Mouse (Mus musculus): ENCODE data around the gene Cep131. TPM values are rescaled to one million over a fixed set of nuclear protein-coding genes. Genes with fewer than 3 reads are reported as not detected.

The Cep131 gene
- total and polyA plus RNA-seq, 3 experiments: 7.9 to 26.2 (median 10.4) TPM

GRCm38 (mm10) chr11:120112136-120112535 lies 25.5 kb upstream of the Cep131 start:
- Histone ChIP-seq H3K27me3 (ENCODE audit: insufficient read depth, low read length) (no peaks in the 10 kb centered on the region), H3K4me1 (ENCODE audit: insufficient read depth, low read depth, low read length) (peaks cover 7% of the 10 kb centered on the region; the same call in 1 of the 2 replicates), H3K9me3 (replicated peaks) (no peaks in the 10 kb centered on the region), H3K36me3 (replicated peaks) (peaks cover 100% of the 10 kb centered on the region), H3K4me3 (ENCODE audit: low read depth, low read length) (no peak overlapping the region)
- TF ChIP-seq POLR2AphosphoS5 (IDR thresholded peaks at IDR 0.05; ENCODE audit: insufficient replicate concordance, low read depth, low read length) (no peak), CTCF (IDR thresholded peaks at IDR 0.05; ENCODE audit: low read depth, low read length) (no peak), TAL1 (conservative IDR thresholded peaks at IDR 0.05; ENCODE audit: low read depth, low read length) (no peak), GATA2 (IDR thresholded peaks at IDR 0.05; ENCODE audit: borderline replicate concordance, low read depth, low read length) (no peak), GATA1 (IDR thresholded peaks at IDR 0.05; ENCODE audit: borderline replicate concordance, low read length) (no peak)
- DNase-seq (ENCODE audit: low spot score): no peak
- no peak for ATAC-seq (ENCODE audit: extremely low read depth, insufficient number of reproducible peaks, low FRiP score, poor library complexity, severe bottlenecking)

DNA sequence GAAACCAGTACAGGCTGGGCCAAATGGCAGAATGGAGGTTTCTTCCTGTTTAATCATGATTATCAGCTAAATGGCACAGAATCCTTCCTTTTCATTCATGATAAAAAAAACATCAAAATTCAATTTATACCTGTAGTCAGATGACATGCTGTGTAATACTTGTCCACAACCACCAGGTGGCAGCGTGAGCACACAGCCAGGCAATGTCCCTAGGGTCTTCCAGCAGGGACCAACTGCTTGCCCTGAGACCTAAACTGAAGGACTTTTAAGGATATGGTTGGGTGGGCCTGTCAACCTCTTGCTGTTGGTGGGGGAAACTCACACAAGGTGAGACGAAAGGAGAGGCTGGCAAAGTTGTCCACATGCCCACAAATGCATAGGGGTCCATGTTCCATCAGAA lies 24.4 kb upstream of the Cep131 start:
- peaks cover 7% of the 10 kb centered on the region; the same call in 1 of the 2 replicates for H3K4me1 ChIP-seq (ENCODE audit: insufficient read depth, low read depth, low read length)
- DNase-seq (ENCODE audit: low spot score): peak; percentile 38
- no peak overlapping the region for H3K4me3 ChIP-seq (ENCODE audit: low read depth, low read length)
- H3K27me3 ChIP-seq (ENCODE audit: insufficient read depth, low read length): no peaks in the 10 kb centered on the region
- TF ChIP-seq CTCF (IDR thresholded peaks at IDR 0.05; ENCODE audit: low read depth, low read length) (peak; percentile 91), GATA2 (IDR thresholded peaks at IDR 0.05; ENCODE audit: borderline replicate concordance, low read depth, low read length) (no peak), GATA1 (IDR thresholded peaks at IDR 0.05; ENCODE audit: borderline replicate concordance, low read length) (no peak)
- ATAC-seq (ENCODE audit: extremely low read depth, insufficient number of reproducible peaks, low FRiP score, poor library complexity, severe bottlenecking): no peak
- H3K36me3 ChIP-seq (replicated peaks): peaks cover 100% of the 10 kb centered on the region
- H3K9me3 ChIP-seq (replicated peaks): no peaks in the 10 kb centered on the region

DNA sequence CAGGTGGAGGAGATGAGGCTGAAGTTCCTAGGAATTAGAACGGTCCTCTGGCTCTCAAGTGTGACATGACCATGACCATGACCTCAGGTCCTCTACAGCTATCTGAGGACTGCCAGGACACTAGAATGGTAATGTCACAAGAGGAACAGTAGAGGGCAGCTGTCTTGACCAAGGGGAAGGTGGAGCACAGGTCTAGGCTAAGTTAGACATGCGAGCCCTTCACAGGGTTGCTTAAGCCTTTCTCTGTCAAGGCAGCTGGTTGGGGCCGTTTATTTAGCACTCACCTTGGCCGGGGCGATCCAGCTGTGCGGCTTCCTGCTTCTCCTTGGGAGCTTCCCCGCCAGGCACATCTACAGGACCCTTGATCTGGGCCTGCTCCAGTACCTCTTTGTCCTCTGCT lies 23.9 kb upstream of the Cep131 start:
- Histone ChIP-seq H3K36me3 (replicated peaks) (peaks cover 100% of the 10 kb centered on the region), H3K4me1 (ENCODE audit: insufficient read depth, low read depth, low read length) (peaks cover 7% of the 10 kb centered on the region; the same call in 1 of the 2 replicates), H3K4me3 (ENCODE audit: low read depth, low read length) (no peak overlapping the region), H3K9me3 (replicated peaks) (no peaks in the 10 kb centered on the region), H3K27me3 (ENCODE audit: insufficient read depth, low read length) (no peaks in the 10 kb centered on the region)
- ATAC-seq (ENCODE audit: extremely low read depth, insufficient number of reproducible peaks, low FRiP score, poor library complexity, severe bottlenecking) (no peak), DNase-seq (ENCODE audit: low spot score) (no peak)
- TF ChIP-seq GATA1 (IDR thresholded peaks at IDR 0.05; ENCODE audit: borderline replicate concordance, low read length) (no peak), TAL1 (conservative IDR thresholded peaks at IDR 0.05; ENCODE audit: low read depth, low read length) (no peak), POLR2AphosphoS5 (IDR thresholded peaks at IDR 0.05; ENCODE audit: insufficient replicate concordance, low read depth, low read length) (no peak), CTCF (IDR thresholded peaks at IDR 0.05; ENCODE audit: low read depth, low read length) (no peak; the same call in 1 of the 2 replicates), GATA2 (IDR thresholded peaks at IDR 0.05; ENCODE audit: borderline replicate concordance, low read depth, low read length) (no peak)

DNA sequence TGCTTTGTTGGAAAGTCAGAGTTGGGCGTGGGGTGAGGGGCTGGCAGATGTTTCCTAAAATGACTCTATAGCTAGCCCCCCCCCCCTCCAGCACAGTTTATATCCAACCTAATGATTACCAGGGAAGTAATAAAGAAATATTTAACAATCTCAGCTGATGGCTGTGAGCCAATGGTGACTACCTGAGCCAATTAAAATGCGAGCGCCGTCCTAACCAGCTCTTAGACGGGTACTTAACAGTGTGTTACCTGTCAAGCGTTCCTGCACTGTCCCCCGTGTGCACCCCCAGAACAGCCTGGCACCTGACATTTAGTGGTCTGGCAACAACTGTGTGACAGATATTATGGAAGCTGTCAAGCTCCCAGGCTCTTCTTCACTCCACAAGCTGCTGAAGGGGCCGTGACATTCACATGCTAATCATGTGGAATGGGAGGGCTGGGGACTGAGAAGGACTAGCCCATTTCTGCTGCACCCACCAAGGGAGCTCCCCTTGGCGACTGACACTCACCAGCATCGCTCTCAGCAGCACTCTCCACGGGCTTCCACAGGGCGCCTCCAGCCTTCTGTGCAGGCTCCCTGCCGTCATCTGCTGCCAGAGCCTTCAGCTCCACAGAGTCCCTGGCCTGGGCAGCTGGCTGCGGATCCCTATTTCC lies 23.1 kb upstream of the Cep131 start:
- Histone ChIP-seq H3K4me1 (ENCODE audit: insufficient read depth, low read depth, low read length) (peaks cover 11% of the 10 kb centered on the region), H3K4me3 (ENCODE audit: low read depth, low read length) (no peak overlapping the region), H3K27me3 (ENCODE audit: insufficient read depth, low read length) (no peaks in the 10 kb centered on the region), H3K9me3 (replicated peaks) (no peaks in the 10 kb centered on the region), H3K36me3 (replicated peaks) (peaks cover 100% of the 10 kb centered on the region)
- ATAC-seq (ENCODE audit: extremely low read depth, insufficient number of reproducible peaks, low FRiP score, poor library complexity, severe bottlenecking) (no peak), DNase-seq (ENCODE audit: low spot score) (no peak)
- no peak for TF ChIP-seq TAL1 (conservative IDR thresholded peaks at IDR 0.05; ENCODE audit: low read depth, low read length)
- no peak for TF ChIP-seq POLR2AphosphoS5 (IDR thresholded peaks at IDR 0.05; ENCODE audit: insufficient replicate concordance, low read depth, low read length)
- TF ChIP-seq CTCF (IDR thresholded peaks at IDR 0.05; ENCODE audit: low read depth, low read length): no peak
- no peak for TF ChIP-seq GATA1 (IDR thresholded peaks at IDR 0.05; ENCODE audit: borderline replicate concordance, low read length)
- TF ChIP-seq GATA2 (IDR thresholded peaks at IDR 0.05; ENCODE audit: borderline replicate concordance, low read depth, low read length): no peak

- Histone ChIP-seq H3K4me3 (ENCODE audit: low read depth, low read length) (no peak overlapping the region), H3K9me3 (replicated peaks) (no peaks in the 10 kb centered on the region), H3K4me1 (ENCODE audit: insufficient read depth, low read depth, low read length) (peaks cover 26% of the 10 kb centered on the region), H3K36me3 (replicated peaks) (peaks cover 97% of the 10 kb centered on the region), H3K27me3 (ENCODE audit: insufficient read depth, low read length) (no peaks in the 10 kb centered on the region)
- ATAC-seq (ENCODE audit: extremely low read depth, insufficient number of reproducible peaks, low FRiP score, poor library complexity, severe bottlenecking) (no peak), DNase-seq (ENCODE audit: low spot score) (no peak)
- TF ChIP-seq TAL1 (conservative IDR thresholded peaks at IDR 0.05; ENCODE audit: low read depth, low read length) (no peak), GATA1 (IDR thresholded peaks at IDR 0.05; ENCODE audit: borderline replicate concordance, low read length) (no peak), POLR2AphosphoS5 (IDR thresholded peaks at IDR 0.05; ENCODE audit: insufficient replicate concordance, low read depth, low read length) (no peak), CTCF (IDR thresholded peaks at IDR 0.05; ENCODE audit: low read depth, low read length) (no peak)
Measured at GRCm38 (mm10) chr11:120107796-120108195, 21.2 kb upstream of the Cep131 start.

GRCm38 (mm10) chr11:120107026-120107425 lies 20.4 kb upstream of the Cep131 start:
- TF ChIP-seq CTCF (IDR thresholded peaks at IDR 0.05; ENCODE audit: low read depth, low read length): no peak
- TF ChIP-seq GATA2 (IDR thresholded peaks at IDR 0.05; ENCODE audit: borderline replicate concordance, low read depth, low read length): no peak
- no peak for TF ChIP-seq GATA1 (IDR thresholded peaks at IDR 0.05; ENCODE audit: borderline replicate concordance, low read length)
- TF ChIP-seq POLR2AphosphoS5 (IDR thresholded peaks at IDR 0.05; ENCODE audit: insufficient replicate concordance, low read depth, low read length): no peak
- TF ChIP-seq TAL1 (conservative IDR thresholded peaks at IDR 0.05; ENCODE audit: low read depth, low read length): no peak
- DNase-seq (ENCODE audit: low spot score) (no peak), ATAC-seq (ENCODE audit: extremely low read depth, insufficient number of reproducible peaks, low FRiP score, poor library complexity, severe bottlenecking) (no peak)
- H3K4me1 ChIP-seq (ENCODE audit: insufficient read depth, low read depth, low read length): peaks cover 34% of the 10 kb centered on the region
- H3K27me3 ChIP-seq (ENCODE audit: insufficient read depth, low read length): no peaks in the 10 kb centered on the region
- H3K36me3 ChIP-seq (replicated peaks): peaks cover 95% of the 10 kb centered on the region
- no peak overlapping the region for H3K4me3 ChIP-seq (ENCODE audit: low read depth, low read length)
- H3K9me3 ChIP-seq (replicated peaks): no peaks in the 10 kb centered on the region
